Mouse (Mus musculus): ENCODE results near the gene Itpkb.

- TF ChIP-seq TAL1 (conservative IDR thresholded peaks at IDR 0.05; ENCODE audit: low read depth, low read length) (no peak), CTCF (IDR thresholded peaks at IDR 0.05; ENCODE audit: low read depth, low read length) (no peak)
These were observed 2.7 kb downstream of the Itpkb start for GRCm38 (mm10) chr1:180332928-180333440.

Measured in G1E (cell line).